In genomic region chr8:80444534-80445072, GRCm38 (mm10) we compare ENCODE assay signal across 28 mouse cellular contexts. TPM values are rescaled to one million over a fixed set of nuclear protein-coding genes. Genes with fewer than 3 reads are reported as not detected.
DNase-seq lines count a peak whose midpoint lies in the region; ATAC-seq and TF ChIP-seq lines count a peak whose summit lies in the region.
"Had no signal": no experiment of that assay in that cellular context is flagged by ENCODE, and none has a peak within 500 bp of the region (broad histone marks: within the 10 kb centered on the region; RNA-seq: fewer than 3 reads in every experiment).

No protein-coding gene starts in this region.

- no peaks in the 10 kb centered on the region for H3K4me1 ChIP-seq in CH12.LX (ENCODE audit: control insufficient read depth in 1 of 2, insufficient read depth in 2 of 2)
- H3K4me1 ChIP-seq in liver, embryonic 12.5 days: no peaks in the 10 kb centered on the region
- H3K4me1 ChIP-seq: embryonic facial prominence, embryonic 12.5 days; forebrain, embryonic 15.5 days; heart, embryonic 12.5 days; hindbrain, embryonic 13.5 days; liver, embryonic 15.5 days; lung, embryonic 15.5 days; stomach, embryonic 15.5 days had no signal

- no peak overlapping the region for H3K27ac ChIP-seq in CH12.LX (ENCODE audit: insufficient read depth, low read depth)
- H3K27ac ChIP-seq in liver, embryonic 12.5 days: no peak overlapping the region
- H3K27ac ChIP-seq: embryonic facial prominence, embryonic 12.5 days; forebrain, embryonic 15.5 days; gastrocnemius, adult 2 months; heart, adult 2 months; hindbrain, embryonic 13.5 days; liver, embryonic 15.5 days; lung, embryonic 15.5 days; stomach, embryonic 15.5 days had no signal

- TF ChIP-seq POLR2A in CH12.LX (IDR thresholded peaks at IDR 0.05; ENCODE audit: low read depth, low read length): no peak

- no peak overlapping the region for H3K9ac ChIP-seq in CH12.LX (ENCODE audit: insufficient read depth, low read depth)
- no peak overlapping the region for H3K9ac ChIP-seq in liver, embryonic 12.5 days
- H3K9ac ChIP-seq: embryonic facial prominence, embryonic 12.5 days; forebrain, embryonic 15.5 days; heart, embryonic 12.5 days; hindbrain, embryonic 13.5 days; liver, embryonic 15.5 days; lung, embryonic 15.5 days; stomach, embryonic 15.5 days had no signal

- H3K36me3 ChIP-seq in CH12.LX (replicated peaks in 1 of 2; ENCODE audit: control insufficient read depth in 1 of 2, insufficient read depth in 1 of 2, low read length in 1 of 2): no peaks in the 10 kb centered on the region
- H3K36me3 ChIP-seq in liver, embryonic 12.5 days: no peaks in the 10 kb centered on the region
- H3K36me3 ChIP-seq: embryonic facial prominence, embryonic 12.5 days; forebrain, embryonic 15.5 days; heart, embryonic 12.5 days; hindbrain, embryonic 13.5 days; liver, embryonic 15.5 days; lung, embryonic 15.5 days; stomach, embryonic 15.5 days had no signal

- no peaks in the 10 kb centered on the region for H3K27me3 ChIP-seq in CH12.LX (replicated peaks)
- no peaks in the 10 kb centered on the region for H3K27me3 ChIP-seq in liver, embryonic 12.5 days (replicated peaks)
- H3K27me3 ChIP-seq: embryonic facial prominence, embryonic 12.5 days; forebrain, embryonic 15.5 days; heart, embryonic 12.5 days; hindbrain, embryonic 13.5 days; liver, embryonic 15.5 days; lung, embryonic 15.5 days; stomach, embryonic 15.5 days had no signal

- 63% methylated on average over 4 of the region's 4 CpGs for WGBS in liver, embryonic 12.5 days (ENCODE audit: insufficient replicate concordance)

- dilution Hi-C loops in CH12.LX (cut with MboI; ENCODE audit: extremely low pct_ligation_motif_present, extremely low pct_unique_long_range_greater_than_20kb, low sequenced_read_pairs): no loop called here

- no peak overlapping the region for H3K4me2 ChIP-seq in CH12.LX (ENCODE audit: insufficient read depth, low read depth, poor library complexity, severe bottlenecking)
- H3K4me2 ChIP-seq in liver, embryonic 12.5 days: no peak overlapping the region
- H3K4me2 ChIP-seq: embryonic facial prominence, embryonic 12.5 days; forebrain, embryonic 15.5 days; heart, embryonic 12.5 days; hindbrain, embryonic 13.5 days; liver, embryonic 15.5 days; lung, embryonic 15.5 days; midbrain, embryonic 11.5 days; stomach, embryonic 15.5 days had no signal

- H3K79me2 ChIP-seq in CH12.LX (replicated peaks; ENCODE audit: control insufficient read depth, extremely low read depth, insufficient read depth, poor library complexity, severe bottlenecking): no peaks in the 10 kb centered on the region

- no peak for TF ChIP-seq CTCF in CH12.LX (conservative IDR thresholded peaks at IDR 0.05 in 1 of 2, IDR thresholded peaks at IDR 0.05 in 1 of 2; ENCODE audit: low read depth in 2 of 2, low read length in 2 of 2)

- in situ Hi-C loops in CH12.LX (cut with MboI; ENCODE audit: low pct_ligation_motif_present, low pct_unique_long_range_greater_than_20kb, low sequenced_read_pairs): no loop called here

- no peaks in the 10 kb centered on the region for H3K9me3 ChIP-seq in CH12.LX (replicated peaks; ENCODE audit: low read length)
- H3K9me3 ChIP-seq in liver, embryonic 12.5 days (replicated peaks): no peaks in the 10 kb centered on the region
- H3K9me3 ChIP-seq: embryonic facial prominence, embryonic 12.5 days; forebrain, embryonic 15.5 days; heart, embryonic 12.5 days; hindbrain, embryonic 13.5 days; liver, embryonic 15.5 days; lung, embryonic 15.5 days; stomach, embryonic 15.5 days had no signal

- ATAC-seq in liver, embryonic 12.5 days: no peak
- ATAC-seq: forebrain, embryonic 15.5 days; intestine, postnatal 0 days; midbrain, embryonic 16.5 days; Patski had no signal

- peak; percentile 1 for DNase-seq in adrenal gland, postnatal 10 days
- no peak for DNase-seq in adrenal gland, adult 18-20 months (ENCODE audit: low spot score in 2 of 2)
- peak; percentile 15 for DNase-seq in layer of hippocampus, adult 11-12 months (ENCODE audit: low spot score)
- DNase-seq in layer of hippocampus, adult 8-10 months (ENCODE audit: low spot score in 2 of 2): no peak
- peak; percentile 1 for DNase-seq in CH12.LX (ENCODE audit: extremely low read depth)
- DNase-seq in lung, postnatal 14 days: peak; percentile 21
- DNase-seq in cerebellum, postnatal 36 days: no peak
- DNase-seq: cerebellum, adult 2 months; cerebellum, postnatal 14 days; gastrocnemius, adult 2 months; gastrocnemius, postnatal 36 days; heart, adult 2 months; heart, postnatal 4 days; kidney, postnatal 25 days; liver; right cerebral cortex, postnatal 25 days had no signal

- TF ChIP-seq EP300 in CH12.LX (IDR thresholded peaks at IDR 0.05; ENCODE audit: low read length): no peak

- H3K4me3 ChIP-seq in CH12.LX (replicated peaks in 1 of 3; ENCODE audit: low read depth in 2 of 3, low read length in 2 of 3, poor library complexity in 1 of 3): no peak overlapping the region
- H3K4me3 ChIP-seq in liver, embryonic 12.5 days: no peak overlapping the region
- H3K4me3 ChIP-seq: embryonic facial prominence, embryonic 12.5 days; forebrain, embryonic 15.5 days; gastrocnemius, adult 2 months; heart, adult 2 months; heart, embryonic 12.5 days; hindbrain, embryonic 13.5 days; liver, embryonic 15.5 days; lung, embryonic 15.5 days; stomach, embryonic 15.5 days had no signal

- no peak for TF ChIP-seq RAD21 in CH12.LX (IDR thresholded peaks at IDR 0.05; ENCODE audit: low read depth, low read length)

TF ChIP-seq in CH12.LX, 34 proteins besides CTCF, POLR2A, EP300 and RAD21:
- no peak for TF ChIP-seq ETS1 (conservative IDR thresholded peaks at IDR 0.05; ENCODE audit: low read depth, low read length)
- no peak for TF ChIP-seq NELFE (IDR thresholded peaks at IDR 0.05; ENCODE audit: low read depth, low read length)
- no peak for TF ChIP-seq ZNF384 (IDR thresholded peaks at IDR 0.05; ENCODE audit: low read depth, low read length)
- no peak for TF ChIP-seq E2F4 (IDR thresholded peaks at IDR 0.05; ENCODE audit: insufficient replicate concordance, low read depth, low read length)
- no peak for TF ChIP-seq USF1 (IDR thresholded peaks at IDR 0.05; ENCODE audit: low read depth, low read length)
- TF ChIP-seq UBTF (IDR thresholded peaks at IDR 0.05; ENCODE audit: low read depth, low read length): no peak
- TF ChIP-seq CHD2 (IDR thresholded peaks at IDR 0.05; ENCODE audit: low read length): no peak
- TF ChIP-seq MAZ (IDR thresholded peaks at IDR 0.05; ENCODE audit: low read depth, low read length): no peak
- TF ChIP-seq POLR2AphosphoS2 (IDR thresholded peaks at IDR 0.05; ENCODE audit: low read depth, low read length): no peak
- no peak for TF ChIP-seq HCFC1 (IDR thresholded peaks at IDR 0.05; ENCODE audit: low read depth, low read length)
- no peak for TF ChIP-seq SIN3A (IDR thresholded peaks at IDR 0.05; ENCODE audit: low read length)

RNA-seq across cellular contexts. Expression of gene Gypa, which starts 49.0 kb away (rescaled TPM):
- 10 to 100 TPM in 1 of 2 experiments, 1 to 10 TPM in 1; 4.3 to 10.9 TPM for total RNA-seq in adrenal gland, postnatal 10 days (2021)
- total RNA-seq in adrenal gland, adult 18-20 months (2021): under 1 TPM in 1 of 2 experiments, not detected in 1; 0.51 TPM
- not detected for total RNA-seq in layer of hippocampus, adult 8-10 months (2022)
- total RNA-seq in CH12.LX (2012; rRNA removed): not detected in 2 replicates
- not detected in 2 replicates for total RNA-seq in CH12.LX (2014; rRNA removed)
- polyA plus RNA-seq in CH12.LX (2012; ENCODE audit: insufficient read length, low read depth): not detected in 2 replicates
- polyA plus RNA-seq in liver, embryonic 12.5 days (2016; fragmentation: Nextera tagmentation; extraction: Ambion mirVana): 495 and 540 TPM in 2 replicates
- total RNA-seq: gastrocnemius, adult 2 months; gastrocnemius, postnatal 36 days had no signal
- polyA plus RNA-seq: Patski had no signal

Comparison
In these comparisons a context has a peak if more than half of its experiments do, and no peak if none do; other contexts are left out.
1. DNase-seq: peak in adrenal gland, postnatal 10 days (single experiment), layer of hippocampus, adult 11-12 months (single experiment), CH12.LX (single experiment) and lung, postnatal 14 days (single experiment); none in adrenal gland, adult 18-20 months (0 of 2), layer of hippocampus, adult 8-10 months (0 of 2) and cerebellum, postnatal 36 days (0 of 2).